ENCODE assay signal across 18 mouse cellular contexts in the genomic region with DNA sequence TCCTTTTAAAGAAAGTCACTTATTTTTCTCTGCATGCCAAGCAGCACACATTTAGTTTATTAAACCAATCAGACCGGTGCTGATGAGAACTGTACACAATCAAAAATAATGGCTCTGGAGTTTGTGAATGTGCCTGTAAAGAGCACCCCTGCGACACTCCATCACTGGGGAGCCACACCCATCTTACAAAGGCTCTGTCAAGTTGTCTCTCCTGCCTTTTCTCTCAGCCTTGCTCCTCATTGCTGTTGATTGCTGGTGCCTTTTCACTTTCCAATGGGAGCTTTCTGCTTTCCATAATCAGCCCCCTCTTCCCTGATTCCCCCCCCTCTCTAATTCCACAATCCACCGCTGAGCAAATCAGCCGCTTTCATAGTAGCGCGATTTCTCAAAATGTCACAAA.
"Had no signal": no experiment of that assay in that cellular context is flagged by ENCODE, and none has a peak within 500 bp of the region (broad histone marks: within the 10 kb centered on the region; RNA-seq: fewer than 3 reads in every experiment).

No protein-coding gene starts in this region.

- H3K4me3 ChIP-seq: layer of hippocampus, adult 2 months; limb, embryonic 12.5 days; liver, embryonic 13.5 days; lung, embryonic 15.5 days; megakaryocyte, embryonic 14.5 days; midbrain, embryonic 12.5 days; myocyte; neural tube, embryonic 13.5 days had no signal

- H3K9me3 ChIP-seq: limb, embryonic 12.5 days; liver, embryonic 13.5 days; lung, embryonic 15.5 days; midbrain, embryonic 12.5 days; neural tube, embryonic 13.5 days had no signal

- H3K9ac ChIP-seq: limb, embryonic 12.5 days; liver, embryonic 13.5 days; liver, postnatal 0 days; lung, embryonic 15.5 days; midbrain, embryonic 12.5 days; neural tube, embryonic 13.5 days had no signal

- DNase-seq: kidney, adult 11 months; kidney, adult 9 months; kidney, postnatal 36 days; liver, embryonic 13.5 days; liver, postnatal 0 days; lung, postnatal 14 days; retina, postnatal 1 day; right cerebral cortex, postnatal 4 days; thymus, postnatal 36 days had no signal

- H3K27ac ChIP-seq: kidney, postnatal 0 days; layer of hippocampus, adult 2 months; limb, embryonic 12.5 days; liver, embryonic 13.5 days; lung, embryonic 15.5 days; macrophage; neural tube, embryonic 13.5 days had no signal

- H3K27me3 ChIP-seq: limb, embryonic 12.5 days; liver, embryonic 13.5 days; lung, embryonic 15.5 days; midbrain, embryonic 12.5 days; neural tube, embryonic 13.5 days had no signal

- ATAC-seq: liver, postnatal 0 days had no signal

- H3K4me2 ChIP-seq: limb, embryonic 12.5 days; liver, embryonic 13.5 days; lung, embryonic 15.5 days; midbrain, embryonic 12.5 days; neural tube, embryonic 13.5 days had no signal

- H3K36me3 ChIP-seq: liver, embryonic 13.5 days; lung, embryonic 15.5 days; neural tube, embryonic 13.5 days had no signal

- H3K4me1 ChIP-seq: liver, embryonic 13.5 days; lung, embryonic 15.5 days had no signal
